In the genomic region with DNA sequence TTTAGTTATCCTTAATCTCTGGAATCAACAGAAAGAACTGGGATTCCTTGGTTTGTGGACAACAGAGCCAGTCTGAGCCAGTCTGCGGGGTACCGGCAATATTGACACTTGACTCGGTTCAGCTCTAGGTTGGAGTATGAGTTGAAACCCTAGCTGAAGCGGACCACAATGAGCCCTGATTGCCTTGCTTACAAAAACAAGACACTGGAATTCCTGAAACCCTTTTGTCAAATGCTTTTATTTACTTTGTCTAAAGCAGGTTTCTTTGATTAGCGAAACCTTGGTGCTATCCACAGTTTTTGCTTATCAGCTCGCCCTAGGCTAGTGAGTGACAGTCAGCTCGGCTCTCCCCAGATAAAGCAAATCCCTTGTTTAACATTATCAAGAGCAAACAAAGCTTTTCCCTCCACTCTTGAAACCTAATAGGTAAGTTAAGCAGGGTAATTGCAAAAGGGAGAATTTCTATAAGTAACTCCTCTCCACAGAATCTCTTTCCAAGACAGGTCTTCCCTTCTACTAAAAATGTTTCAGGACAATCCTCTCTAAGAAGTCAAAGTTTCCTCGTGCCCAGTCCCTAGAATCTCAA, we compare ENCODE assay signal across 10 mouse cellular contexts.
A peak's percentile ranks its signal among the peaks of the same experiment; 100 is the strongest.
DNase-seq lines count a peak whose midpoint lies in the region; ATAC-seq lines count a peak whose summit lies in the region.
"Had no signal": no experiment of that assay in that cellular context is flagged by ENCODE, and none has a peak within 500 bp of the region (broad histone marks: within the 10 kb centered on the region; RNA-seq: fewer than 3 reads in every experiment).

No protein-coding gene starts in this region.

- H3K9ac ChIP-seq in kidney, embryonic 15.5 days: peak overlapping the region; percentile 74
- peak overlapping the region; percentile 36 for H3K9ac ChIP-seq in embryonic facial prominence, embryonic 12.5 days
- peak overlapping the region; percentile 48 for H3K9ac ChIP-seq in intestine, embryonic 14.5 days (ENCODE audit: low read length)
- H3K9ac ChIP-seq in neural tube, embryonic 12.5 days: peak overlapping the region; percentile 80

- H3K4me2 ChIP-seq in kidney, embryonic 15.5 days: peak overlapping the region; percentile 71
- H3K4me2 ChIP-seq in embryonic facial prominence, embryonic 12.5 days (replicated peaks): peak overlapping the region; percentile 78
- peak overlapping the region; percentile 70 for H3K4me2 ChIP-seq in intestine, embryonic 14.5 days (ENCODE audit: low read length)
- H3K4me2 ChIP-seq in neural tube, embryonic 12.5 days (replicated peaks): peak overlapping the region; percentile 67

- H3K9me3 ChIP-seq in kidney, embryonic 15.5 days (replicated peaks): no peaks in the 10 kb centered on the region
- no peaks in the 10 kb centered on the region for H3K9me3 ChIP-seq in embryonic facial prominence, embryonic 12.5 days
- H3K9me3 ChIP-seq in intestine, embryonic 14.5 days (ENCODE audit: control insufficient read depth, low read length): no peaks in the 10 kb centered on the region
- no peaks in the 10 kb centered on the region for H3K9me3 ChIP-seq in neural tube, embryonic 12.5 days

- peaks cover 40% of the 10 kb centered on the region for H3K4me1 ChIP-seq in kidney, embryonic 15.5 days
- H3K4me1 ChIP-seq in embryonic facial prominence, embryonic 12.5 days: peaks cover 8% of the 10 kb centered on the region; the same call in 1 of the 2 replicates
- peaks cover 21% of the 10 kb centered on the region for H3K4me1 ChIP-seq in intestine, embryonic 14.5 days (replicated peaks; ENCODE audit: control insufficient read depth, insufficient read depth, low read length)
- peaks cover 45% of the 10 kb centered on the region for H3K4me1 ChIP-seq in neural tube, embryonic 12.5 days

- no peak for DNase-seq in kidney, postnatal 10 days
- no peak for DNase-seq in intestine, embryonic 14.5 days (ENCODE audit: low spot score)
- no peak for DNase-seq in spleen, postnatal 36 days (ENCODE audit: low spot score in 2 of 2)
- DNase-seq in left cerebral cortex, adult 18-20 months (ENCODE audit: low spot score in 2 of 2): no peak
- DNase-seq in cerebellum, adult 11 months: no peak
- DNase-seq: gastrocnemius, postnatal 36 days had no signal

- 5% methylated on average over 8 of the region's 8 CpGs for WGBS in kidney, embryonic 15.5 days
- 4% methylated on average over 8 of the region's 8 CpGs for WGBS in embryonic facial prominence, embryonic 12.5 days
- 14% methylated on average over 8 of the region's 8 CpGs for WGBS in intestine, embryonic 14.5 days
- WGBS in neural tube, embryonic 12.5 days: 9% methylated on average over 8 of the region's 8 CpGs

- no peak for ATAC-seq in kidney, embryonic 15.5 days (replicated peaks; ENCODE audit: low FRiP score)
- ATAC-seq in embryonic facial prominence, embryonic 12.5 days (ENCODE audit: insufficient number of reproducible peaks, insufficient read depth, low FRiP score, low TSS enrichment): no peak
- no peak for ATAC-seq in intestine, embryonic 14.5 days (replicated peaks; ENCODE audit: low FRiP score, low TSS enrichment, low read depth)
- no peak for ATAC-seq in neural tube, embryonic 12.5 days (ENCODE audit: low FRiP score, low read depth)

- peak overlapping the region; percentile 58 for H3K4me3 ChIP-seq in kidney, embryonic 15.5 days (replicated peaks)
- H3K4me3 ChIP-seq in embryonic facial prominence, embryonic 12.5 days: peak overlapping the region; percentile 59
- peak overlapping the region; percentile 68 for H3K4me3 ChIP-seq in intestine, embryonic 14.5 days (ENCODE audit: low read depth, low read length)
- peak overlapping the region; percentile 60 for H3K4me3 ChIP-seq in neural tube, embryonic 12.5 days

- no peaks in the 10 kb centered on the region for H3K27me3 ChIP-seq in kidney, embryonic 15.5 days
- no peaks in the 10 kb centered on the region for H3K27me3 ChIP-seq in embryonic facial prominence, embryonic 12.5 days
- H3K27me3 ChIP-seq in intestine, embryonic 14.5 days (replicated peaks; ENCODE audit: control insufficient read depth, insufficient read depth, low read length): no peaks in the 10 kb centered on the region; the same call in 1 of the 2 replicates
- H3K27me3 ChIP-seq in neural tube, embryonic 12.5 days (replicated peaks): no peaks in the 10 kb centered on the region

- peak overlapping the region; percentile 25; the same call in 1 of the 2 replicates for H3K27ac ChIP-seq in kidney, embryonic 15.5 days
- H3K27ac ChIP-seq in embryonic facial prominence, embryonic 12.5 days: peak overlapping the region; percentile 37
- H3K27ac ChIP-seq in intestine, embryonic 14.5 days (ENCODE audit: low read depth): 0 out of 2 replicates have a peak overlapping the region, but pooled peaks have one; percentile 27
- no peak overlapping the region for H3K27ac ChIP-seq in neural tube, embryonic 12.5 days
- H3K27ac ChIP-seq: macrophage had no signal

- no peaks in the 10 kb centered on the region for H3K36me3 ChIP-seq in kidney, embryonic 15.5 days
- no peaks in the 10 kb centered on the region for H3K36me3 ChIP-seq in embryonic facial prominence, embryonic 12.5 days
- no peaks in the 10 kb centered on the region for H3K36me3 ChIP-seq in intestine, embryonic 14.5 days (ENCODE audit: control insufficient read depth, insufficient read depth, low read length)
- no peaks in the 10 kb centered on the region for H3K36me3 ChIP-seq in neural tube, embryonic 12.5 days
